Mouse (Mus musculus): ENCODE results near the gene Gna15.

The Gna15 gene

GRCm38 (mm10) chr10:81495151-81495550, 28.9 kb downstream of the Gna15 start:
- DNase-seq, result peak in 1 of 2 experiments; percentile 25

GRCm38 (mm10) chr10:81494260-81495041, 29.6 kb downstream of the Gna15 start:
- peak; percentile 57 to 58 for DNase-seq

GRCm38 (mm10) chr10:81493601-81494220, 30.3 kb downstream of the Gna15 start:
- DNase-seq, result peak in 1 of 2 experiments; percentile 29

GRCm38 (mm10) chr10:81492606-81493240, 31.3 kb downstream of the Gna15 start:
- no peak for DNase-seq

GRCm38 (mm10) chr10:81491018-81491417, 33.0 kb downstream of the Gna15 start:
- no peak for DNase-seq

DNA sequence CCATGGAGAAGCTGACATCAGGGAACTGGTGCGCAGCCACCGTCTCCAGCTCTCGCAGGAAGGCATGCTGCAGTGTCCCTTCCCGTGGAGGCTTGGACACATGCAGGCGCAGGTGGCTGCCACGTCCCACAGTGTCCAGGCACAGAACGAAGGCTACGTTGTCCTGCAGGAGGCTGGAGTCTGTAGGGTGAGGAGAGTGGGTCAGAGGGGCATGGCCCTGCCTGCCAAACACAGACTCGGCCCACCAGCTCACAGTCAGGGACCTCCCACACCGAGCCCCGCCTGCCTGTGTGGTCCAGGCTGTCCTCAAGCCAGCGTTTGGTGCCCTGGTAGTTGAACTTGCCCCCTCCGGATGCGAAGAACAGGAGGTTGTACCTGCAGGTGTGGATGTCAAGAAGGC, 34.1 kb downstream of the Gna15 start:
- DNase-seq, result no peak

- peak in 1 of 2 experiments; percentile 27 for DNase-seq
Measured at GRCm38 (mm10) chr10:81488081-81488480, 35.9 kb downstream of the Gna15 start.

DNA sequence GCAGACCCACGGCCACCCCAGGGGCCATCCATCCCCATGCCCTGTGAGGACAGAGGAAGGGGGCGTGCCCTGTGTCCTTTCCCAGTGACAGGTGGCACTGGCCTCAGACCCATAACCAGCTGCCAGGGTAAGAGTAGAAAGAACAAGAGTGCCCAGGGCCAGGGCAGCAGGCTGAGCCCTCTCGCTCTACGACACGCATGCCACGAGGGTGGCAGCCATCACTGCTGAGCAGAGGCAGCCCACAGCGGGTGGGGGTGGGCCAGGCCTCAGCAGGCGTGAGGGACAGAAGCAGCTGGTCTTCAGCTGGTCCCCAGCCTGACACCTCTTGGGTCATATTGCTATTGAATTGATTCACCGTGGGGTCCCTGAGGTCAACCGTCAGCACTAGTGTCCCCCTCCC, 37.5 kb downstream of the Gna15 start:
- peak in 1 of 2 experiments; percentile 29 for DNase-seq

DNA sequence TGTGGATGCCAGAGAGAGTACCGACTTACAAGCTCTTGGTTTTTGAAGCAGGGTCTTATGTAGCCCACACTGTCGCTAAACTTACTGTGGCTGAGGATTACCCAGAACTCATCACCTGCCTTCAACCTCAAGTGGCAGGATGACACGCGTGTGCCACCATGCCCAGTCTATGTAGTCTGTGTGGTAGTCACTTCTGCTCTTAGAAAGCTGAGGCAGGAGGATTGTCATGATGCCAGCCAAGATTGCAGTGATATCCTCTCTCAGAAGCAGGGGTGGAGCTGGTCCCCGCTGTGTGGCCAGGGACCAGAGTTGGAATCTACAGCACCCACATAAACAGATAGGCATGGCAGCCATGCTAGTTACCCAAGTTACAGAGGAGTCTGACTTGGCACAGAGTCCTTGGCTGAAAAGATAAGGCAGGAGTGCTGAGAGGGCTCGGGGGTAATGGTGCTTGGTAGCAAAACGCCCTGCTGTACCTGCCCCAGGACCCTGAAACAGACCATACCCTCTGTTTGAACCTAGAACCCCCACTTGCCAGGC, 38.5 kb downstream of the Gna15 start:
- no peak for DNase-seq

DNA sequence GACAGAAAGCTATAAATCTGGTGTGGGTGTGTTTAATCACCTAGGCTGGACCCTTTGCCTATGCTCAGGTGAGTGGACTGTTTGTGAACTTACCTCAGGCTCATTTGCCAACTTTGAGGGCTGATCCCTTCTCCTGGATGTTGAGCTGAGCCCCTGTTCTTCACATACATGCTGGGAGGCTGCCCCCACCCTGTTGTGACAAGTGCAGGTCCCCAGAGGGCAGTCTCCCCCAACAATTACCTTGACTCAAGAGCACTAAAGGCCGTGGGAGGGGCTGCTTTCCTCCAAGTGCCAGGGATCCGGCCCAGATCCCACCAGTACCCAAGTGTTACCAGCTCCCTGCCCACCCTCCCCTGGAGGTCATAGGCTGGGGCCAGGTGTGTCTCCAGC, 39.0 kb downstream of the Gna15 start:
- DNase-seq, result no peak

- no peak for DNase-seq
Measured at GRCm38 (mm10) chr10:81484441-81485059, 39.5 kb downstream of the Gna15 start.

- DNase-seq, result peak; percentile 45
Measured at GRCm38 (mm10) chr10:81483983-81484382, 40.0 kb downstream of the Gna15 start.

GRCm38 (mm10) chr10:81482533-81482889, 41.5 kb downstream of the Gna15 start, which contains the start of gene Celf5:
Celf5 (minus strand) TSS chr10:81482709.
- peak; percentile 60 to 70 for DNase-seq

- DNase-seq, result no peak
Measured at GRCm38 (mm10) chr10:81481605-81482532, 42.2 kb downstream of the Gna15 start.

DNA sequence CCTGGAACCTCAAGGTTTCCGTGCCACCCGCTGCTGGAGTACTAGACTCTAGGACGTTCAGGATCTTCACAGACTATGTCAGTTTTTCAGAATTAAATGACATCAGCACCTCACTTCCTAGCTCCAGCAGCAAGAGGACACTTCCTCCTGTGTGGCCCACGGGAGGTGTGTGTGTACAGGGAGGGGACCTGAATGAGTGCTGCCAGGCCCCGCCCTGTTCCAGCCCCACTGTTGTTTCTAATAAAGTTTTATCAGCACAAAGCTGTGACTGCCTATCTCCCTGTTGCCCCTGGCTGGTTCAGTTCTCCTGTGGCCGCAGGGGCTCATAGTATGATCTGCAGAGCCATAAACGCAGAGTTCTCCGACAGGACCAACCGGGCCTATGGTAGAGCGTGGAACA, 49.6 kb downstream of the Gna15 start:
- no peak for DNase-seq

- no peak for DNase-seq
Measured at GRCm38 (mm10) chr10:81473003-81473451, 51.0 kb downstream of the Gna15 start.

GRCm38 (mm10) chr10:81472403-81473002, 51.5 kb downstream of the Gna15 start:
- DNase-seq, result no peak

DNA sequence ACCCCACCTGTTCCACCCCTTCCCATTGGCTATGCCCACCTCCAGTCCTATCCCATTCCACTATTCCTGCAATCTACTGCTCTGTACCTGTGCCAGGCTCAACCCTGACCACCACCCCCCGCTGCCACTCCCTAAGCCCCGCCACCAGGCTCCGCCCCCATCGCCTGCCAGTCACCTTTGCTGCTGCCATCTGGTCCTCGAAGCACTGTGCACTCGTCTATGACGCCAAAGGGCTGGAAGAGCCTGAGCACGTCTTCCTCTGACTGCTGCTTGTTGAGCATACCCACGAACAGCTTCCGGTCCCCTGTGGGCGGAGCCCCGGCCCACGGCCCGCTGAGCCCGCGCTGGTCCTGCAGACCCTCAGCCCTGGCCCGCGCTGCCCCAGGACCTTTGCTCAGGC, 53.6 kb downstream of the Gna15 start:
- peak in 1 of 2 experiments; percentile 25 for DNase-seq

DNA sequence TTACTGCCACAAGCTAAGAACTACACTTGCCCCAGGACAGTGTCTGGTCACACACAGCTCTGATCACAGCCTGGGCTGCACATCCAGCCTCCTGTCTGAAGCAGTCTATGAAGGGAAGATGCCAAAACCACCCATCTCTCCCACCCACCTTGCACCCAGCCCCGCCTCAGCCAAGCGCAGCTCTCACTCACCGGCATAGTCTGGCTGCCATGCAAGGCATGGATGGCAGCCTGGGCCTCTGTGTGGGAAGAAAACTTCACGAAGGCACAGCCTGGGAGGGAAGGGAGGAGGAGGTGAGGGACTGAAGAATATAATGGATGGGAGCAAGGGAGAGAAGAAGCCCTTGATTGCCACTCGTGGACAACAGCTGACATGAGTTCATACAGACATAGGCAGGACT, 54.8 kb downstream of the Gna15 start:
- peak in 1 of 2 experiments; percentile 12 for DNase-seq

DNA sequence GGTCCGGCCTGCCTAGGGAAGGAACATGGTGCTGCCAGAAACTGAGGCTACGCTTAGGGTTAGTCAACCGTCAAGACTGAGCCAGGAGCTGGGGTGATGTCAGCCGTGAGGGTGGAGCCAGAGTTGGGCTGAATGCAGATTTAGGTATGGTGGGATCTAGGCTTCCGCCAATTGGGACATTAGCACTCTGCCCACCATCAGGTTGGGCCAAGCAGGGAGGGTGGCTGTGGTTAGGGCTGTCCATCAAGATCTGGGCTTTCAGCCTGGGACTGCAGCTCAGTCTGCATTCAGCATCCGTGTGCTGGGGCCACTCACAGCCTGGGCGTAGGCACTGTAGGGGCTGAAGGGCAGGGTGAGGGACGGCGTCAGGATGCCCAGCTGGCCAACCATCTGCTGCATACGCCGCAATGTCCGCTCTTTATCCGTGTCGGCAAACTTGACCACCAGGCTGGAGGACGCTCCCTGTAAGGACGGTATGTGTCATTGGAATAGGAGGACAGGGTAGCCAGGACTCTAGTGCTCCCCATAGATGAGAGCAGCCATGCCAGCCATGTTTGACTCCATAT, 56.3 kb downstream of the Gna15 start:
- DNase-seq, result peak in 1 of 2 experiments; percentile 16

GRCm38 (mm10) chr10:81466881-81467280, 57.1 kb downstream of the Gna15 start:
- DNase-seq, result peak in 1 of 2 experiments; percentile 18

Data from lung, postnatal 4 days (tissue).